Mouse (Mus musculus) naive thymus-derived CD4-positive, alpha-beta T cell, adult 2 months (primary cell): ENCODE measurements around the gene Idh3a.
"Not testable (repeated sequence)": the region's sequence is repeated elsewhere in the genome, so short reads cannot be mapped to it uniquely, and the experiment has no call there.

Experiments
- DNase-seq: peaks from one replicate; pipeline ENCODE4 v3.0.0-alpha.2; 2011; ENCODE audit warnings: low read depth

The Idh3a gene

GRCm38 (mm10) chr9:54586199-54587061 is at the start of gene Idh3a:
TSS of gene Idh3a (plus strand) at chr9:54586334.
- DNase-seq: peak; percentile 97

DNA sequence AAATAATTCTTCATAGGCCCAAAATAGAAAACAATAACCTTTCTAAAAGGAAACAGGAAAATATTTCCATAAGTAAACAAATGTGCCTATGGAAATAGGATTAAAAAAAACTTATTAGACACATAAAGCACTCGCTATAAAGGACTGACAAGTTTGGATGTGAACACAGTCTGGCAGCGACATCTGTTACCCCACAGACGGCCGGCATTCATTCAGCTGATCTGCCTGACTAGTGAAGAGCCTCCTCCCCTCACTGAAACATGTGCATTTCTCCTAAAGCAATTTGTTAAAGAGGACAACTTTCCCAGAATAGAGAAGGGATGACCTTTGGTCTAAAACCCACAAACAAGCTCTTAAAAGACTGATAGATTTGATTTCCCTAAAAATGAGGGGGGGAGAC is 49.1 kb upstream of the Idh3a start:
- DNase-seq: no peak

DNA sequence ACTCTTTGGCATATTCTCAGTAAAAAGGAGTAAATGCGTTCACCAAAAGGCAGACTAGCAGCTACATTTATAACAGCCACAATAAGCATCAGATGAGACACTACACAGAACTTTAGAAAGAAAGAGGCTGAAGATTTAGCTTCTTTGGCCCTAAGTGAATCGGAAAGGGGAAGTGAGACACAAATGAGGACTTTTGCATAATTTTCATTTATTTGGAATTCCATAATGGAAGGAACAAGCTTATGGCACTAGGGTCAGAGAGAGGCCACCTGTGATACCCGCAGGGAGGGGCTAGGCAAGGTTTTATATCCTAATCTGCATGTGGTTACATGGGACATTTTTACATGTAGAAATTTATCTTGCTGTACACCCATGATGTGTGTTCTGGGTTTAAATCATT is 48.7 kb upstream of the Idh3a start:
- DNase-seq: no peak

DNA sequence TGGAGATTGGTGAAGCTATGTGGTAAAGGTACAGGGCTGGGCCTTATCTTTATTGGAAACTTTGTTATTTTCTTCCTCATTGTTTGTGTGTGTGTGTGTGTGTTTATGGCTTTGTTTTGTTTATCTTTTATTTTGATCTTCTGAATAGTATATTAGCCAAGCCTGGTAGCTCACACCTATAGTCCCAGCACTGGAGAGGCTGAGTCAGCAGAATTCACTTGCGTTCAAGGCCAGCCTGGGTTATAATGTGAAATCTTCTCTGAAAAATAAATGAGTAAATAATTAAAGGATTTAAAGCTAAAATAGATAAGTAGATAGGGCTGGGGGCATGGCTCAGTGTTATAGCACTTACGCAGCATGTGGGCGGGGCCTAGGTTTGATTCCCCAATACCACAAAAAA is 47.9 kb upstream of the Idh3a start:
- no peak for DNase-seq

GRCm38 (mm10) chr9:54538684-54539083 is 47.5 kb upstream of the Idh3a start, which contains the start of gene Sh2d7:
TSS of gene Sh2d7 (plus strand) at chr9:54538984.
- DNase-seq: no peak

GRCm38 (mm10) chr9:54540801-54541200 is 45.3 kb upstream of the Idh3a start:
- no peak for DNase-seq

GRCm38 (mm10) chr9:54544212-54544953 is 41.8 kb upstream of the Idh3a start:
- no peak for DNase-seq

GRCm38 (mm10) chr9:54544954-54545315 is 41.2 kb upstream of the Idh3a start:
- DNase-seq: no peak

- DNase-seq: peak; percentile 59
Measured at GRCm38 (mm10) chr9:54547536-54547935, 38.6 kb upstream of the Idh3a start.

- no peak for DNase-seq
Measured at GRCm38 (mm10) chr9:54549433-54549832, 36.7 kb upstream of the Idh3a start.

DNA sequence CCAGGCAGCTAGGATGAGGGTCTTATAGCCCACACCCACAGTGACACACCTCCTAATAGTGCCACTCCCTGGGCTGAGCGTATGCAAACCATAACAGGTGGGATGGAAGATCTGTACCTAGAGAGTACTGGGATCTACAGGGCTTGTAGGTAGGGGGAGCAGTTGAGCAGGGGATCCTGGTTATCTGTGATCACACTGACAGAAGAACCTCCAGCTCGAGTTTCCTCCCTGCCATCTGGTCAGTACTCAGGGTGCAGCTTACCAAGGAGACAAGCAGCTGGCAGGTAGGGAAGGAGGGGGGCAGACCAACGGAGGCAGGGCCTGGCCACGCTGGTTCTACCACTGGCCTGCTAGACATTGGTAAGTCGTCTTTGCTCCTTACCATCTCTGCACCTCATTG is 33.7 kb upstream of the Idh3a start:
- DNase-seq: peak; percentile 26

DNA sequence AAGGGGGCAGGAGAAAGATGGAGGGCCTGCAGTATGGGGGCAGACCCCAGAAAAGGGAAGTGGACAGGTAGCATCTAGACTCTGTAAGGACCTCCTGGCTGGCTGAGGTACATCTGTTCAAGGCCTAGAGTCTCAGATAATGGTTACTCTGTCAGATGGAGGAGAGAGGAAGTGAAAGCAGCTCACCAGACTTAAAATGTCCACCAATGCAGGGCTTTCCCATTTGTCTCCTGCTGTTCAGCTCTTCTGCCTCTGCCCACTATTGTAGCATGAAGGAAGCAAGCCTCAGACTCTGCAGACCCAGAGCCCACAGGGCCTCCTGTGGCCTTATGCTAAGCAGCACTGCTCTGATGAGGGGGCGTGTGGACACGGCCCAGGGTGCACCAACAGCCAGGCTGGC is 31.1 kb upstream of the Idh3a start:
- no peak for DNase-seq

- DNase-seq: no peak
Measured at GRCm38 (mm10) chr9:54558731-54559130, 27.4 kb upstream of the Idh3a start.

GRCm38 (mm10) chr9:54559771-54560471 is 26.2 kb upstream of the Idh3a start, which contains the start of gene Cib2:
TSS of gene Cib2 (minus strand) at chr9:54560218.
- peak; percentile 66 for DNase-seq

GRCm38 (mm10) chr9:54560831-54561601 is 25.1 kb upstream of the Idh3a start:
- DNase-seq: no peak

GRCm38 (mm10) chr9:54566958-54567357 is 19.2 kb upstream of the Idh3a start:
- no peak for DNase-seq

DNA sequence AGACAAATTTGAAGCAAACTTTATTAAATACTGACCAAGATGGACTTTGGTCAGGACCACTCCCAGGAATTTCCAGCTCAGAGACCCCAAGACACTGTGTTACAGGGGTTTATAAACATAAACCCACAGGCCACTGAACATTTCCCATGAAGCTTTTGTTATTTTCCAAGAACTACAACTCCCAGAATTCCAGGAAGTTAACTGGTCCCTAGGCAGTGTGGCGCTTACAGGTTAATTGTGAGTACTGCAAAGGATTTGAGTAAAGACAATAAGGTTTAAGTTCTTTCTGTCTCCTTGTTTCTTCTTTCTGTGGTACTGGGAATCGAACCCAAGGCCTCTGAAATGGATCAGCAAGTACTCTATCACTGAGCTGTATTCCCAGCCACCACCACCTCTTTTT is 17.4 kb upstream of the Idh3a start:
- DNase-seq: no peak

DNA sequence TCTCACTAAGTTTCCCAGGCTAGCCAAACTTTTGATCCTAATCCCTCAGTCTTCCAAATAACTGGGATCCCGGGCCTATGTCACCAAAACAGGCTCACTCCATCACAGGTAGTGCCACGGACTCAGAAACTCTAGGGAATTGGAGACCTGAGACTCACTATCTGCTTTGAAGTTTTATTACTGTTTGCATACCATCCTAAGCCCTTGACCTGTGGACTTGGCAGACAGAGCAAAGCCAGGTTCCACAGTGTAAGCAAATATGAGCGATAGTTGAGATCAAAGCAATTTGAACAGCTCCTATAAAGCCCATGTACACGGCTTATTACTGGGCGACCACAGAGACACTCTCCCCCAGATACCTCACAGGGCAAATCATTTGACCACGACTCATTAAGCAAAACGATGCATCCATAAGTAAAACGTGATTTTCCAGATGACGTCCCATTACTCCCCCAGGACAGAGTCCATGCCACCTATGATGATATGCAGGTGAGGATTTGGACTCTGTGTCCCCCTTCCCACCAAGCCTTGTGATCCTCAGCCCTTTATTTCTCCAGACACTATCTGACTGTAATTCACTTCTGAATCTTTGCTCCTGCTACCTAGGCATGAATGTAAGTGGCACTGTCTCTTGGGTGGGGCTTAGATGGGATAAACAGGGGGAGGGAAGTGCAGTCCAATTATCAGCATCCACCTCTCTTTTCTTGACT is 14.8 kb upstream of the Idh3a start:
- no peak for DNase-seq

GRCm38 (mm10) chr9:54583712-54584111 is 2.4 kb upstream of the Idh3a start:
- DNase-seq: no peak

DNA sequence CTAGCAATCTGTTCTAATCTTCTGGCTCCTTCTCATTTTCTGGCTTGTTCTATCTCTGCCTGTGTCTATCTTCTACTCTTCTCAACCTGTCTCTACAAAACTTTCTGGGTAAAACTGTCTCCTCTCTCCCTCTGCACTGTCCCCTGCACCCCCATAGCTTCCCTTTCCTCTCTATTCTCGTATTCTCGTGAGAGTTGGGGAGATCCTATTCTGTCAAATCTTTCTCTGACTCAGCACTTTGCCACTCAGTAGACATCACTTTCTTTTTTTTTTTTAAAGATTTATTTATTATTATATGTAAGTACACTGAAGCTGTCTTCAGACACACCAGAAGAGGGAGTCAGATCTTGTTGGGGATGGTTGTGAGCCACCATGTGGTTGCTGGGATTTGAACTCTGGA is 2.0 kb upstream of the Idh3a start:
- DNase-seq: not testable (repeated sequence)

GRCm38 (mm10) chr9:54585839-54586198 is 315 bp upstream of the Idh3a start:
- DNase-seq: no peak
